Comparison of ENCODE assay signal across 8 mouse cellular contexts in the genomic region with DNA sequence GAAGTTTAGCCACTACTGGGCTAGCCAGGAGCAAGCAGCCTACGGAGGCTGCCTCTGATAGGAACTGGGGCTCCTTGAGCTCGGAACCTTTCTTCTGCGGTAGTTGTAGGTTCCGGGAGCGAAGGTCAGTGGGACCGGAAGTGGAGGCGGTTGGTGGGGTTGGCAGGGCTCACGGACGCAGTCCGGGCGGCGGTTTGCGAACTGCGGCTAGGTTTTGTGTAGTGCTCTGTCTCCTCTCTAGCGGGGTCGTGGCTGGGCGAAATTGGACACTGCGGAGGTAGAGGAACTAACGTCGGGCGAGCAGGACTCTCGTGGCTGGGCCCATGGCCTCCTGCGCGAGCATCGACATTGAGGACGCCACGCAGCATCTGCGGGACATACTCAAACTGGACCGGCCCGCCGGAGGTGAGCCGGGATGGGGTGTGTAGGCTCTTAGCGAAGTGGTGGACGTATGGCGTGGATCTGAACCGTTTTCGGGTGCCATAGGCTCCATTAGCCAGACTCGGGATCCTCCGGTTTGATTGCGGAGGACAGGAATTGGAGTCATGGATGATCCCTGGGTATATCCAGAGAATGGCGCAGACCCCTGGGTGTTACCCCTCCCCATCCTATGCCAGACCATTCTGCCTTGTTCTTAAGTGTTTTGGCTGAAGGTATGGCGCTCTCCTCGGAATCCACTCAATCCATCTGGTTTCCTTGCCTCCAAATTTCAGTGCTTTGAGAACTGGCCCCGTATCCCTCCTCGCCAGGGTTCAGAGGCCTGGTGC. TPM values are rescaled to one million over a fixed set of nuclear protein-coding genes. Genes with fewer than 3 reads are reported as not detected.
DNase-seq lines count a peak whose midpoint lies in the region; ATAC-seq and TF ChIP-seq lines count a peak whose summit lies in the region.

A gene (plus strand): TSS at position 128 of the 767 bp plus-strand sequence.

- H3K4me1 ChIP-seq in ES-E14 (ENCODE audit: control insufficient read depth in 2 of 2, insufficient read depth in 2 of 2, low read length in 2 of 2, poor library complexity in 1 of 2) = peaks cover 4 to 6% of the 10 kb centered on the region in 2 experiments; a peak in 2 of 4 replicates
- H3K4me1 ChIP-seq in forebrain, embryonic 15.5 days = peaks cover 27% of the 10 kb centered on the region
- peaks cover 23% of the 10 kb centered on the region for H3K4me1 ChIP-seq in neural tube, embryonic 14.5 days (ENCODE audit: control insufficient read depth, insufficient read depth, low read length)

- peak; percentile 81 for DNase-seq in ES-E14 (ENCODE audit: low read depth, low spot score)
- peak; percentile 82 for DNase-seq in cerebellum, adult 11 months
- DNase-seq in heart, postnatal 14 days = peak; percentile 85 to 93
- DNase-seq in large intestine, adult 2 months (ENCODE audit: low read depth, low spot score) = peak; percentile 67
- DNase-seq in lung, adult 18-20 months = peak; percentile 87
- peak; percentile 89 for DNase-seq in testis, postnatal 10 days (ENCODE audit: low spot score)

- H3K27ac ChIP-seq in ES-E14 (ENCODE audit: insufficient read depth, low read depth, low read length, poor library complexity, severe bottlenecking) = no peak within 1 kb of the TSS
- H3K27ac ChIP-seq in forebrain, embryonic 15.5 days (replicated peaks) = peak within 1 kb of the TSS; percentile 36; the same call in 1 of the 2 replicates
- no peak within 1 kb of the TSS for H3K27ac ChIP-seq in neural tube, embryonic 14.5 days (ENCODE audit: low read depth, low read length)

- no peaks in the 10 kb centered on the region for H3K9me3 ChIP-seq in ES-E14 (ENCODE audit: control insufficient read depth, insufficient read depth, low read depth, low read length)
- H3K9me3 ChIP-seq in forebrain, embryonic 15.5 days = no peaks in the 10 kb centered on the region
- H3K9me3 ChIP-seq in neural tube, embryonic 14.5 days (ENCODE audit: control insufficient read depth, low read length) = no peaks in the 10 kb centered on the region

- H3K27me3 ChIP-seq in forebrain, embryonic 15.5 days = no peaks in the 10 kb centered on the region
- H3K27me3 ChIP-seq in neural tube, embryonic 14.5 days (ENCODE audit: control insufficient read depth, insufficient read depth, low read length) = no peaks in the 10 kb centered on the region

- peak; percentile 78 for ATAC-seq in forebrain, embryonic 15.5 days (replicated peaks)
- peak; percentile 92 for ATAC-seq in neural tube, embryonic 14.5 days (ENCODE audit: low read depth)

- in situ Hi-C loops in ES-E14 (cut with MboI; ENCODE audit: low sequenced_read_pairs in 2 of 2, unreplicated experiment in 2 of 2) = no loop called here

- H3K4me3 ChIP-seq in ES-E14 (ENCODE audit: insufficient read depth in 1 of 2, low read depth in 1 of 2, low read length in 2 of 2, poor library complexity in 1 of 2, severe bottlenecking in 1 of 2) = peak within 1 kb of the TSS; percentile 80 to 86
- peak within 1 kb of the TSS; percentile 71 for H3K4me3 ChIP-seq in forebrain, embryonic 15.5 days
- H3K4me3 ChIP-seq in neural tube, embryonic 14.5 days (ENCODE audit: low read depth, low read length) = peak within 1 kb of the TSS; percentile 94

- 1% methylated on average over 45 of the region's 45 CpGs for WGBS in forebrain, embryonic 15.5 days
- WGBS in large intestine, adult 2 months = under 1% methylated on average over 45 of the region's 45 CpGs
- under 1% methylated on average over 45 of the region's 45 CpGs for WGBS in neural tube, embryonic 14.5 days

- H3K36me3 ChIP-seq in ES-E14 (ENCODE audit: control insufficient read depth, insufficient read depth, low read length, poor library complexity, severe bottlenecking) = peaks cover 27% of the 10 kb centered on the region
- peaks cover 47% of the 10 kb centered on the region for H3K36me3 ChIP-seq in forebrain, embryonic 15.5 days
- H3K36me3 ChIP-seq in neural tube, embryonic 14.5 days (ENCODE audit: control insufficient read depth, insufficient read depth, low read length) = peaks cover 40% of the 10 kb centered on the region

- intact Hi-C loops in heart, postnatal 14 days (cut with DNase I) = no loop called here

- peak within 1 kb of the TSS; percentile 75 for H3K4me2 ChIP-seq in forebrain, embryonic 15.5 days (replicated peaks)
- peak within 1 kb of the TSS; percentile 78 for H3K4me2 ChIP-seq in neural tube, embryonic 14.5 days (ENCODE audit: low read depth, low read length)

- peak within 1 kb of the TSS; percentile 88 for H3K9ac ChIP-seq in ES-E14 (ENCODE audit: insufficient read depth, low read depth, low read length, poor library complexity, severe bottlenecking)
- peak within 1 kb of the TSS; percentile 73 for H3K9ac ChIP-seq in forebrain, embryonic 15.5 days (replicated peaks)
- H3K9ac ChIP-seq in neural tube, embryonic 14.5 days (replicated peaks; ENCODE audit: low read depth, low read length) = peak within 1 kb of the TSS; percentile 87

TF ChIP-seq in ES-E14, 5 proteins besides CTCF, POLR2A, EP300 and RAD21:
- TF ChIP-seq HCFC1 (IDR thresholded peaks at IDR 0.05; ENCODE audit: borderline replicate concordance, insufficient read depth, low read length) (peak; percentile 88), CHD2 (IDR thresholded peaks at IDR 0.05; ENCODE audit: low read depth, low read length) (no peak)

RNA-seq across cellular contexts. Expression of the gene that starts here (rescaled TPM):
- total RNA-seq in ES-E14 (2012; rRNA removed) = 93.9 and 117 TPM in 2 replicates
- 55.6 and 59.1 TPM in 2 replicates for polyA plus RNA-seq in forebrain, embryonic 15.5 days (2015; fragmentation: Nextera tagmentation; extraction: Ambion mirVana)
- 10 to 100 TPM; 26.8 to 28.4 TPM for total RNA-seq in heart, postnatal 14 days (2021)
- 37.7 and 51.4 TPM in 2 replicates for polyA plus RNA-seq in large intestine, adult 2 months (2012; rRNA removed)
- polyA plus RNA-seq in neural tube, embryonic 14.5 days (2014; fragmentation: Nextera tagmentation; extraction: Ambion mirVana) = 38.3 and 44.9 TPM in 2 replicates
